Mouse (Mus musculus) gastrocnemius, adult 18-20 months (tissue): ENCODE data around the gene Olfr1033. TPM values are rescaled to one million over a fixed set of nuclear protein-coding genes. Genes with fewer than 3 reads are reported as not detected.
"Not testable (repeated sequence)": the region's sequence is repeated elsewhere in the genome, so short reads cannot be mapped to it uniquely, and the experiment has no call there.

ENCODE experiments used
- DNase-seq: peaks from one replicate; pipeline ENCODE4 v3.0.0; 2021; ENCODE audit warnings: low spot score
- long read RNA-seq, 2 experiments: library from polyadenylated mRNA; stranded (forward); transcript quantifications; one replicate each; pipeline ENCODE4 v2.0.0; 2021
- total RNA-seq, 2 experiments: library from RNA; stranded (reverse); gene quantifications; 2 replicates each; pipeline ENCODE4 v1.2.3; 2021

The Olfr1033 gene
- total RNA-seq, result under 1 TPM in 1 of 2 experiments, not detected in 1; 1.00 TPM
- long read RNA-seq, experiment 1, partial matches to known transcripts, result 0 of 2 reads
- long read RNA-seq, experiment 1, other reads (novel, unspliced or antisense), result 2 of 2 reads
- long read RNA-seq, experiment 2, partial matches to known transcripts, result 0 of 1 reads
- long read RNA-seq, experiment 2, other reads (novel, unspliced or antisense), result 1 of 1 reads

- DNase-seq, result not testable (repeated sequence)
Measured at GRCm38 (mm10) chr2:86020406-86020805, at the start of gene Olfr1033. Olfr1033 (plus strand) TSS chr2:86020633.

- DNase-seq, result no peak
Measured at GRCm38 (mm10) chr2:85973595-85973994, 46.8 kb upstream of the Olfr1033 start, which contains the start of gene Olfr1029. Olfr1029 (plus strand) TSS chr2:85973895.

GRCm38 (mm10) chr2:85978976-85979375, 41.5 kb upstream of the Olfr1033 start, which contains the start of gene Olfr1030:
Olfr1030 (plus strand) TSS chr2:85979276.
- no peak for DNase-seq

GRCm38 (mm10) chr2:85990004-85990403, 30.4 kb upstream of the Olfr1033 start, which contains the start of gene Olfr1031:
Olfr1031 (plus strand) TSS chr2:85990304.
- DNase-seq, result no peak

GRCm38 (mm10) chr2:86005240-86005639, 15.2 kb upstream of the Olfr1033 start, which contains the start of gene Olfr1032:
Olfr1032 (plus strand) TSS chr2:86005540.
- DNase-seq, result no peak

GRCm38 (mm10) chr2:86021518-86021917, 1.1 kb downstream of the Olfr1033 start:
- not testable (repeated sequence) for DNase-seq

- DNase-seq, result no peak
Measured at GRCm38 (mm10) chr2:86045561-86045960, 25.1 kb downstream of the Olfr1033 start, which contains the start of gene Olfr1034. Olfr1034 (plus strand) TSS chr2:86045861.

- DNase-seq, result not testable (repeated sequence)
Measured at GRCm38 (mm10) chr2:86050777-86051176, 30.3 kb downstream of the Olfr1033 start.

- not testable (repeated sequence) for DNase-seq
Measured at GRCm38 (mm10) chr2:86063766-86064165, 43.3 kb downstream of the Olfr1033 start.

- no peak for DNase-seq
Measured at GRCm38 (mm10) chr2:86070189-86070588, 49.8 kb downstream of the Olfr1033 start.

GRCm38 (mm10) chr2:86073692-86074091, 53.3 kb downstream of the Olfr1033 start, which contains the start of gene Olfr1036:
Olfr1036 (plus strand) TSS chr2:86073992.
- not testable (repeated sequence) for DNase-seq

- not testable (repeated sequence) for DNase-seq
Measured at GRCm38 (mm10) chr2:86080478-86080877, 60.0 kb downstream of the Olfr1033 start.

GRCm38 (mm10) chr2:86087285-86087684, 66.9 kb downstream of the Olfr1033 start, which contains the start of gene Olfr1037:
Olfr1037 (minus strand) TSS chr2:86087385.
- no peak for DNase-seq

Other genes starting within 250 kb of the Olfr1033 start
- gene Olfr1014, start 247.9 kb upstream of the Olfr1033 start, total RNA-seq, result not detected
- not detected for gene Olfr1015, start 238.6 kb upstream of the Olfr1033 start, total RNA-seq
- not detected for gene Olfr1016, start 218.1 kb upstream of the Olfr1033 start, total RNA-seq
- gene Olfr1018, start 202.2 kb upstream of the Olfr1033 start, total RNA-seq, result not detected
- gene Olfr1019, start 175.2 kb upstream of the Olfr1033 start, total RNA-seq, result not detected
- gene Olfr1020, start 173.6 kb upstream of the Olfr1033 start, total RNA-seq, result not detected
- not detected for gene Olfr1022, start 152.0 kb upstream of the Olfr1033 start, total RNA-seq
- gene Olfr1023, start 135.0 kb upstream of the Olfr1033 start, total RNA-seq, result not detected
- gene Olfr1024, start 115.6 kb upstream of the Olfr1033 start, total RNA-seq, result not detected
- not detected for gene Olfr1025-ps1, start 105.4 kb upstream of the Olfr1033 start, total RNA-seq
- gene Olfr1026, start 99.1 kb upstream of the Olfr1033 start, total RNA-seq, result not detected
- not detected for gene Olfr1028, start 70.2 kb upstream of the Olfr1033 start, total RNA-seq
- gene Olfr1029, start 46.7 kb upstream of the Olfr1033 start, total RNA-seq, result not detected
- not detected for gene Olfr1030, start 41.4 kb upstream of the Olfr1033 start, total RNA-seq
- not detected for gene Olfr1031, start 30.3 kb upstream of the Olfr1033 start, total RNA-seq
- gene Olfr1032, start 15.1 kb upstream of the Olfr1033 start, total RNA-seq, result not detected
- gene Olfr1034, start 25.2 kb downstream of the Olfr1033 start, total RNA-seq, result not detected
- gene Olfr1036, start 53.4 kb downstream of the Olfr1033 start, total RNA-seq, result not detected
- not detected for gene Olfr1037, start 66.8 kb downstream of the Olfr1033 start, total RNA-seq
- gene Olfr1039, start 115.3 kb downstream of the Olfr1033 start, total RNA-seq, result not detected
- not detected for gene Olfr1040, start 126.1 kb downstream of the Olfr1033 start, total RNA-seq
- gene Olfr1042, start 141.2 kb downstream of the Olfr1033 start, total RNA-seq, result not detected
- not detected for gene Olfr1043, start 146.9 kb downstream of the Olfr1033 start, total RNA-seq
- not detected for gene Olfr1044, start 157.2 kb downstream of the Olfr1033 start, total RNA-seq
- gene Olfr52, start 165.1 kb downstream of the Olfr1033 start, total RNA-seq, result not detected
- gene Olfr1045, start 182.4 kb downstream of the Olfr1033 start, total RNA-seq, result not detected
- not detected for gene Olfr1046, start 198.7 kb downstream of the Olfr1033 start, total RNA-seq
- gene Olfr1047, start 210.8 kb downstream of the Olfr1033 start, total RNA-seq, result not detected
- not detected for gene Olfr1048, start 219.7 kb downstream of the Olfr1033 start, total RNA-seq
- gene Olfr1049, start 237.7 kb downstream of the Olfr1033 start, total RNA-seq, result not detected